Mouse (Mus musculus): Measurements from ENCODE around the gene Pitpnb. TPM values are rescaled to one million over a fixed set of nuclear protein-coding genes. Genes with fewer than 3 reads are reported as not detected.

Gene Pitpnb
- polyA plus RNA-seq, 1 experiment from 2014 or later, result 104 TPM

DNA sequence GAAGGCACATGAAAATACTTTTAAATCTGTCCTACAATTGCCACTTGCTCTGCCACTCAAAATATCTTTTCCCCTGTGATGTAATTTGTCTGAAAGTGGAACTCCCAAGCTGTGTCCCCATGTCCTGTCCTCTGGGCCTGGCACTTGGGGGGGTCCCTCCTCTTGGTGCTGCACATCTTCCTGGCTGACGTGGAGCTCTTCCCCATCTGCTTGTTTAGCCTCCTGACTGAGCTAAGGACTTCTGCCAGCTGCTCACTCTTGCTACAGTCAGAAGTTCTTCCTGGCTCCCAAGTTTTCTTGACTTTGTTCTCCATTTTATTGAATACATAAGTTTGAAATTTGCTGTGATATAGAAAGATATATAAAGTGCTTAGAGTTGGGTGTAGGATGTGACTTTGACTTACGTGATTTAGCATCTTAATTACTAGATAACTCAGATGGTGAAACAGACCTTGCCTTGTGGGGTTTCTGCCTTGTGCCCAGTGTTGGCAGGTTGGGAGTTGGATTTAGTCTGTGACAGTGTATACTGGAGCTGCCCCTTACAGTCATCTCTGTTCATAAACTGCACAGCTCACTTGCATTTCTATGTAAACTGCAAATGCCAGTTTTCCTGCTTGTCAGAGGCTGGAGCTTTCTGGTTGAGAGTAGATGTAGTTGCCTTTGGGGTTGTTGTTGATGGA is 14.3 kb downstream of the Pitpnb start:
- no peak overlapping the region for H3K4me2 ChIP-seq (replicated peaks)
- 81% methylated on average over 2 of the region's 2 CpGs for WGBS
- no peaks in the 10 kb centered on the region for H3K9me3 ChIP-seq (replicated peaks)
- ATAC-seq (ENCODE audit: insufficient number of reproducible peaks, low FRiP score, low TSS enrichment, low read depth), result no peak
- H3K27ac ChIP-seq (replicated peaks), result no peak overlapping the region
- no peaks in the 10 kb centered on the region for H3K27me3 ChIP-seq
- H3K4me3 ChIP-seq (replicated peaks), result no peak overlapping the region
- no peak overlapping the region for H3K9ac ChIP-seq
- H3K36me3 ChIP-seq, result peaks cover 80% of the 10 kb centered on the region
- no peaks in the 10 kb centered on the region for H3K4me1 ChIP-seq

DNA sequence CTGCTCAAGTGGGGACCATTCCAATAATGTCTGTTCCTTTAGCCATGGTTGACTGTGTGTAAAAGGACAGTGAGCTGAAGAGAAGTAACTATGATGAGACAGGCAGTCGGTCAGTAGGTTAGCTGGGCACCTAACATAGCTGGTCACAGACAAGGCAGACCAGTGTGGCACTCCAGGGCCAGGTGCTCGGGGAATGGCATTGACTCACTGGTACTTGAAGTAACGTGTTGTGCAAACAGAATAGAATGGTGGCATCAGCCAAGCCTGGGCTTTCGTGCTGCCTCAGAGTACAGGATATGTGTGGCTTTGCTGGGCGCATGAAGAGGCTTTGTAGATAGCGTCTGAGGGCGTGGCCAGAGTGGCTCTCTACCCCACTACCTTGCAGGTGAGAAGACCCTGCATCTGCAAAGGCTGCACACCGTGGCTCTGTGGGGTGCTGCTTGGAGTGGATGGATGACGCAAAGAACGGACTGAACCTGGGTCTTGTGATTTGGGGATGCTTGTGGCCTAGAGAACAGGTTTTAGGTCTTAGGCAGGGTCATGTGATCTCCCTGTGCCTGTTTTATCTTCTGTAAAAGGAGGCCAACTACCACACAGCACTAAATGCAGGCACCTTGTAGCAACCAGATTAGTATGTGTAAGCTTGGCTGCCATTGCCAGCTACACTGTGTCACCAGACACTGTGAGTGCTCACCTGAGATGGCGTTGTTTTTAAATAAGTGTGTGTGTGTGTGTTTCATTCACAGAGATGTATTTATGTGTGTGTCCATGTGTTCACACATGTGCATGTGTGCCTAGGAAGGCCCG is 26.5 kb downstream of the Pitpnb start:
- Histone ChIP-seq H3K9ac (no peak overlapping the region), H3K27me3 (no peaks in the 10 kb centered on the region), H3K4me3 (replicated peaks) (no peak overlapping the region), H3K27ac (replicated peaks) (no peak overlapping the region), H3K36me3 (peaks cover 61% of the 10 kb centered on the region), H3K9me3 (replicated peaks) (no peaks in the 10 kb centered on the region), H3K4me1 (no peaks in the 10 kb centered on the region), H3K4me2 (replicated peaks) (no peak overlapping the region)
- ATAC-seq (ENCODE audit: insufficient number of reproducible peaks, low FRiP score, low TSS enrichment, low read depth), result no peak
- WGBS, result 91% methylated on average over 12 of the region's 12 CpGs

DNA sequence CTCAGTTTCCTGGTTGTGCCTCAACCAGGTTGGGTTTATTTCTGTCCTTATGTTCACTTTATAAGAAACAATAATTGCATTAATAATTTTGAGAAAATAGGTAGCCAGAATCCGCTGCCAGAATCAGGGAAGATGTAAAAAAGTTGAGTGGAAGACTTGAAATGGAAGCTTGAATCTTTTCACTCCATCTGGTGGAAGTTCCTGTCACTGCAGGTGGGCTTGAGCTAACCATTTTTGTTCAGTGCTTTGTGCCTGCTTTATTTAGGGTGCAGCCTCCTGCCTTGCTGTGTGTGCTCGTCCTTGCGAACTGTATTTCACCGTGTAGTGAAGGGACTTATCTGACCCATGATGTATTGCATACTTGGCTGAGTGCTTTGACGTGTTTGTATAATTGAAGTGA is 30.0 kb downstream of the Pitpnb start:
- 74% methylated on average over 5 of the region's 5 CpGs for WGBS
- no peak overlapping the region for H3K27ac ChIP-seq (replicated peaks)

DNA sequence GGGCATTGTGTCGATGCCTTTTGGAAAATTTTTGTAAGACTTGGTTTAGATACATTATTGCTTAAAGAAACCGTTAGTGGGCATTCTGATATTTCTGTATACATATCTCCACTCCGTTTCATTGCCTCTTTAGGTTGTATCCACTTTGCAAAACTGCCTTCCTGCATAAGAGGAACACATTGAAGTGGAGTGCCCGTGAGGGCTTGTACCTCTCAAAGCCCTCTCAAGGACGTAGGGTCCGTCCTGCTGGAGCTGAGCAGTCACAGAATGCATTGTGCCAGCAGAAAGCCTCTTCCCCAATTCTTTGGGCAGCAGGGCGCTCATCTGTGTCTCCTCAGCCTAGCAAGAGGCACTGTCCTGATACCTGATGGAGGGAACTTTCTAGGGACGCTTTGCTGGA is 30.5 kb downstream of the Pitpnb start:
- WGBS, result 85% methylated on average over 8 of the region's 8 CpGs
- ATAC-seq (ENCODE audit: insufficient number of reproducible peaks, low FRiP score, low TSS enrichment, low read depth), result no peak
- H3K9me3 ChIP-seq (replicated peaks), result no peaks in the 10 kb centered on the region
- no peak overlapping the region for H3K4me3 ChIP-seq (replicated peaks)
- H3K4me2 ChIP-seq (replicated peaks), result no peak overlapping the region
- H3K36me3 ChIP-seq, result peaks cover 65% of the 10 kb centered on the region
- no peak overlapping the region for H3K9ac ChIP-seq
- no peaks in the 10 kb centered on the region for H3K27me3 ChIP-seq
- 0 out of 2 replicates have a peak overlapping the region, but pooled peaks have one; percentile 35 for H3K27ac ChIP-seq (replicated peaks)
- peaks cover 11% of the 10 kb centered on the region for H3K4me1 ChIP-seq

More for the DNA sequence above, 30.0 kb downstream of the Pitpnb start:
- H3K4me2 ChIP-seq (replicated peaks), result no peak overlapping the region
- no peak for ATAC-seq (ENCODE audit: insufficient number of reproducible peaks, low FRiP score, low TSS enrichment, low read depth)
- H3K36me3 ChIP-seq, result peaks cover 70% of the 10 kb centered on the region
- peaks cover 11% of the 10 kb centered on the region for H3K4me1 ChIP-seq
- H3K4me3 ChIP-seq (replicated peaks), result no peak overlapping the region
- H3K27me3 ChIP-seq, result no peaks in the 10 kb centered on the region
- H3K9me3 ChIP-seq (replicated peaks), result no peaks in the 10 kb centered on the region
- no peak overlapping the region for H3K9ac ChIP-seq

DNA sequence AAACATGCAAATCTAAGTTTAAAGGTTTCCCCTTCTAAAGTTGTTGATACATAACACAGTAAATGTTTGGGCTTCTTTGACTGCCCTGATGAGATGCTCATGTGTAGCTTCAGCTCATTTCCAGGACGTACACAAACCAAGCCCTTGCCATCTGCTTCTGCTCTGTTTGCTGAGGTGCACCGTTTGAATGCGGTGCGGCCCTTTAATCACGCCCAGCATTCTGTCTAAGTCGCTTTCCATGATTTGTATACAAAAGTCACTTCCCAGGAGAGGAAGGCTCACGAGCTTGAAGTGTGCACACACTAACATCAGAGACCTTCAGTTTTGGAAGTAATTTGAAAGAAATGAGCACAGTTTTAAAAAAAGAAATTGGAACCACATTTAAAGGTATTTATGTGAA is 31.3 kb downstream of the Pitpnb start:
- H3K36me3 ChIP-seq, result peaks cover 61% of the 10 kb centered on the region
- no peak overlapping the region for H3K9ac ChIP-seq
- 0 out of 2 replicates have a peak overlapping the region, but pooled peaks have one; percentile 35 for H3K27ac ChIP-seq (replicated peaks)
- 45% methylated on average over 7 of the region's 7 CpGs for WGBS
- H3K27me3 ChIP-seq, result no peaks in the 10 kb centered on the region
- no peak overlapping the region for H3K4me2 ChIP-seq (replicated peaks)
- no peaks in the 10 kb centered on the region for H3K9me3 ChIP-seq (replicated peaks)
- ATAC-seq (ENCODE audit: insufficient number of reproducible peaks, low FRiP score, low TSS enrichment, low read depth), result no peak
- no peak overlapping the region for H3K4me3 ChIP-seq (replicated peaks)
- peaks cover 17% of the 10 kb centered on the region for H3K4me1 ChIP-seq

DNA sequence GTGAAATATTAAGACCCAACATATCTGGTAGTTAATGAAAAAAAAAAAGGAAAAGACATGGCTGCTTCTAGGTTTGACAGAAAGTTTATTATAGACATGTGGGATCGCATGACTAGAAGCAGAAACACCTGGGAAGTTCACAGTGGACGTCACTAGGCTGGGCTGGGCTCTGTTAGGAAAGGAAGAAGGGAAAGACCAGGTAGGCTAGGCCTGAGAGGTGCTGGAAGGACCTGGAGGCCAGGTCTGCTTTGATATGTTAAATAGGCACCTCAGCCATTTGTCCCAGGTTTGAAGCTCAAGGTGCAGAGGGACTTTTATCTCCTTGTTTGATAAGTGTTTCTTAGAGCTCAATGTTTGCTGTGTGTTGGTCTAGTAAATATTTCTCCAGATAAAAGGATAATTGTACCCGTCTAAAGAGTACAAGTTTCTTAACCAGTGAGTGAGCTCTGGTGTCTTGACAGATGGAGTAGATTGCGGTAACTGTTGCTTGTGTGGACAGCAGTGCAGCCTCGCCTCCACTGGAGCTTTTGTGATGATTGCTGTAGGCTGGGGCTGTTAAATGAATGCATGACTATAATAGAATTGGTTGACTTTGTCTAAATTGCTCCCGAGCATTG is 33.0 kb downstream of the Pitpnb start:
- Histone ChIP-seq H3K36me3 (peaks cover 45% of the 10 kb centered on the region), H3K9me3 (replicated peaks) (no peaks in the 10 kb centered on the region), H3K4me3 (replicated peaks) (no peak overlapping the region), H3K4me1 (peaks cover 23% of the 10 kb centered on the region), H3K27me3 (no peaks in the 10 kb centered on the region), H3K27ac (replicated peaks) (no peak overlapping the region), H3K9ac (no peak overlapping the region), H3K4me2 (replicated peaks) (no peak overlapping the region)
- no peak for ATAC-seq (ENCODE audit: insufficient number of reproducible peaks, low FRiP score, low TSS enrichment, low read depth)
- WGBS, result 61% methylated on average over 6 of the region's 6 CpGs

DNA sequence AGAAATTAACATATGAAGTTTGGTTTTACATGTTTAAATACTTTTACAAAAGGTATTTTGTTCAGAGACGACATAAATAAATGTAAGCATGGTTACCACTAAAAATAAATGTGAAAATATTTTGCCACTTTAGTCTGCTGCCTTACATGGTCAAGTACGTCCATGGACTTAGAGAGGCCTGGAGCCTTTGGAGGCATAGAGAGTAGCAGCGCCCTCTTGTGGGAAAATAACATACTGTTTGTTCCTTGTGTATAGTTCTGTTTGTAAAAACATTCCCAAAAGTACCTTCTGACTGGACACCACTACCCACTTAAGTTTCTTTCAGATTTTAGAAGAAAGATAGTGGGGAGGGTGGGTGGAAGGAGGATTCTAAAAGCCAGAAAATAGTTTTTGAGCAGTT is 34.0 kb downstream of the Pitpnb start:
- ATAC-seq (ENCODE audit: insufficient number of reproducible peaks, low FRiP score, low TSS enrichment, low read depth), result no peak
- WGBS, result 35% methylated on average over 3 of the region's 3 CpGs
- H3K4me2 ChIP-seq (replicated peaks), result no peak overlapping the region
- H3K9me3 ChIP-seq (replicated peaks), result no peaks in the 10 kb centered on the region
- no peaks in the 10 kb centered on the region for H3K27me3 ChIP-seq
- H3K4me1 ChIP-seq, result peaks cover 23% of the 10 kb centered on the region
- no peak overlapping the region for H3K9ac ChIP-seq
- H3K27ac ChIP-seq (replicated peaks), result no peak overlapping the region
- peaks cover 40% of the 10 kb centered on the region for H3K36me3 ChIP-seq
- no peak overlapping the region for H3K4me3 ChIP-seq (replicated peaks)

DNA sequence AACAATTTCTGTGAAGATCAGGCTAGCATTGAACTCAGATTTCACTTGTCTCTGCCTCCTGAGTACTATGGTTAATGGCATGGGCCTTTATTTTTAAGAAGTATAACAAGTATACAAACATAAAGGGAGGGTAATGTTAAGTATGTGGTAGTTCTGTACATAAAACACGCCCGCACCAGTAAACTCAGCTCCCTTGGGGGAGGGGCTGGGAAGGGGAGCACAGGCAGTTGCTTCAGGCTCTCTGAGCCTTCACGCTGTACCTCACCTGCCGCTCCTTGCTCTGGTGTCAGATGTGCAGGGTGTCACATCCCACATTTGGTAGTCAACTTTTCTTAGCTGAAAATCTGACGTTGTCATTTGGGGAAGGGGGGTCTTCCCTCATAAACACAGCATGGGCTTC is 35.6 kb downstream of the Pitpnb start:
- Histone ChIP-seq H3K9me3 (replicated peaks) (no peaks in the 10 kb centered on the region), H3K4me1 (peaks cover 23% of the 10 kb centered on the region), H3K9ac (no peak overlapping the region), H3K27me3 (no peaks in the 10 kb centered on the region), H3K4me3 (replicated peaks) (no peak overlapping the region), H3K36me3 (peaks cover 35% of the 10 kb centered on the region), H3K27ac (replicated peaks) (no peak overlapping the region), H3K4me2 (replicated peaks) (no peak overlapping the region)
- ATAC-seq (ENCODE audit: insufficient number of reproducible peaks, low FRiP score, low TSS enrichment, low read depth), result no peak
- WGBS, result 62% methylated on average over 5 of the region's 5 CpGs

DNA sequence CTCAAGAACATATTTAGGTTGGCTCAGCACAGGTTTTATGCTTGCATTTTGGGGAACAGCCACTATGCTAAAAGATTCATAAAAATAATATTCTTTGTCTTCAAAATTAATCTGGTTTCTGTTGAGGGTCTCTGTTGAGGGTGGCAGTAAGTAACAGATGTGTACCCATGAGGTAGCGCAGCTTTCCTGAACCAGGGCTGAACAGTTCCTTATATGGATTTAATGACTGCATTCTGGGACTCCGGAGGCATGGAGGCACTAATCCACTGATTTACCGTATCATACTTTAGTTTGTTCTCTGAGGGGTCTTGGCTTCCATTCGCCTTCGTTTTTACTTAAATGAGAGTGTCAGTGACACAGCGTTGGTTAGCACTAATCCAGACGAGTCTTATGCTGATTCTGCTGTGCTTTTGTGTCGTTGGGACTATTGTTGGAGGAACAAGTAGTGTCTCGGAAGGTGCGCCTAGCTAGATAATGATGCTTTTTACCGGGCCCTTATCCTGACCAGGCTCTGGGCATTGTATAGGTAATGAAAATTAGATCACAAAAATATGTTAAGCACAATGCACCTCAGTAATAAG is 37.5 kb downstream of the Pitpnb start:
- no peak overlapping the region for H3K4me3 ChIP-seq (replicated peaks)
- peak overlapping the region; percentile 30 for H3K27ac ChIP-seq (replicated peaks)
- H3K4me2 ChIP-seq (replicated peaks), result no peak overlapping the region
- WGBS, result 65% methylated on average over 11 of the region's 11 CpGs
- no peaks in the 10 kb centered on the region for H3K9me3 ChIP-seq (replicated peaks)
- ATAC-seq (ENCODE audit: insufficient number of reproducible peaks, low FRiP score, low TSS enrichment, low read depth), result no peak
- no peak overlapping the region for H3K9ac ChIP-seq
- H3K27me3 ChIP-seq, result no peaks in the 10 kb centered on the region
- peaks cover 23% of the 10 kb centered on the region for H3K4me1 ChIP-seq
- peaks cover 39% of the 10 kb centered on the region for H3K36me3 ChIP-seq

DNA sequence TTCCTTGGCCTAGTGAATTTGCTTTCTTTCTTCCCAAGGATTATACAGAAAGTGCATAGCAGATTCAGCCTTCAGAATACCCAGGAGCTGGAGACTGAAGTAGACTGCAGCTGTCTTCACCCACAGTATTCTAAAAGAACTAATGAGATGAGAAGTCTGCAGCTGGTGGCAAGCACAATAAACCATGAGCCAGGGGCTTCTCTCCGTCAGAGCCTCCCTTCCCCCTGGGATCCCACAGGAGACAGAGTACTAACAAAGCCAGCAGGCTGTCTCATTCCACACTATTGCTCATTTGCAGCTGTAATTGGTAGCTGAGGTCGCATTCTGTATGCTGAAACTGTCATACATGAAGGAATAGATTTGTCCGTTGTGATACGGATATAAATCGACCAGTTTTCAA is 38.0 kb downstream of the Pitpnb start:
- peaks cover 43% of the 10 kb centered on the region for H3K36me3 ChIP-seq
- no peak overlapping the region for H3K9ac ChIP-seq
- H3K27ac ChIP-seq (replicated peaks), result no peak overlapping the region; the same call in 1 of the 2 replicates
- H3K4me2 ChIP-seq (replicated peaks), result no peak overlapping the region
- H3K27me3 ChIP-seq, result no peaks in the 10 kb centered on the region
- WGBS, result 68% methylated on average over 5 of the region's 5 CpGs
- peaks cover 23% of the 10 kb centered on the region for H3K4me1 ChIP-seq
- H3K4me3 ChIP-seq (replicated peaks), result no peak overlapping the region
- peak; percentile 49; the same call in 1 of the 2 replicates for ATAC-seq (ENCODE audit: insufficient number of reproducible peaks, low FRiP score, low TSS enrichment, low read depth)
- no peaks in the 10 kb centered on the region for H3K9me3 ChIP-seq (replicated peaks)

DNA sequence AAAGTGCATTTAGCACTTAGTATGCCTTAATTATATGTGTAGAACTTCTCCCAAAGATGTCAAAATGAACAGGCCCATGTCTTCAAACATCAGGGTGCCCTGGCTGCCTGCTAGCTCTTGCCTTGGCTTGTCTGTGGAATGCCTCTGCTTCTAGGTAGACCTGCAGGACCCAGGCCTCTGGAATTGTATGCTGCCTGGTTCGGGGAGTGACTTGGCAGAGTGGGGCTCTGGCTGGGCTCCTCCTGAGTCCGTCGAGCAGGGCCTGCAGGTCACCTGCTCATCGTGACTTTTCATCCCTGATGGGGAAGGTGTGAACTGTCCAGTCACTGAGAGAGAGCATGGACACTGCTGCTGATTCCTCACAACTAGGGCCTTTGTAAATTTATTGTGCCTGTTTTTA is 45.1 kb downstream of the Pitpnb start:
- peak overlapping the region; percentile 94 for H3K27ac ChIP-seq (replicated peaks)
- H3K9me3 ChIP-seq (replicated peaks), result no peaks in the 10 kb centered on the region
- 59% methylated on average over 4 of the region's 4 CpGs for WGBS
- H3K9ac ChIP-seq, result no peak overlapping the region
- no peak for ATAC-seq (ENCODE audit: insufficient number of reproducible peaks, low FRiP score, low TSS enrichment, low read depth)
- H3K27me3 ChIP-seq, result no peaks in the 10 kb centered on the region
- no peak overlapping the region for H3K4me3 ChIP-seq (replicated peaks)
- H3K36me3 ChIP-seq, result peaks cover 58% of the 10 kb centered on the region
- H3K4me1 ChIP-seq, result peaks cover 45% of the 10 kb centered on the region
- no peak overlapping the region for H3K4me2 ChIP-seq (replicated peaks)
